Mouse (Mus musculus): Measurements from ENCODE around the gene Pcbp4.

GRCm38 (mm10) chr9:106504246-106504645 is 51.2 kb downstream of the Pcbp4 start:
- TF ChIP-seq GATA1 (IDR thresholded peaks at IDR 0.05; ENCODE audit: borderline replicate concordance, low read length) (no peak), FLI1 (IDR thresholded peaks at IDR 0.05; ENCODE audit: low read length) (no peak)

Measured in megakaryocyte, embryonic 14.5 days (primary cell).